Comparison of ENCODE assay signal across 16 mouse cellular contexts in genomic region chr1:33639234-33639633, GRCm38 (mm10). TPM values are rescaled to one million over a fixed set of nuclear protein-coding genes. Genes with fewer than 3 reads are reported as not detected.
DNase-seq lines count a peak whose midpoint lies in the region; ATAC-seq lines count a peak whose summit lies in the region.
"Had no signal": no experiment of that assay in that cellular context is flagged by ENCODE, and none has a peak within 500 bp of the region (broad histone marks: within the 10 kb centered on the region; RNA-seq: fewer than 3 reads in every experiment).

No protein-coding gene starts in this region.

- H3K9ac ChIP-seq in liver, embryonic 11.5 days (ENCODE audit: low read depth, low read length) = no peak overlapping the region
- H3K9ac ChIP-seq in liver, embryonic 15.5 days = no peak overlapping the region
- H3K9ac ChIP-seq in forebrain, embryonic 15.5 days (replicated peaks) = no peak overlapping the region
- H3K9ac ChIP-seq: forebrain, postnatal 0 days; heart, embryonic 12.5 days had no signal

- peak; percentile 83 for ATAC-seq in erythroblast, adult 5-6 weeks (replicated peaks; ENCODE audit: low FRiP score, poor library complexity, severe bottlenecking)
- peak; percentile 57 for ATAC-seq in liver, embryonic 11.5 days (replicated peaks; ENCODE audit: low FRiP score)
- ATAC-seq in liver, embryonic 15.5 days (ENCODE audit: insufficient read depth) = peak; percentile 80
- no peak for ATAC-seq in forebrain, embryonic 15.5 days (replicated peaks)
- ATAC-seq: forebrain, postnatal 0 days; hindbrain, embryonic 16.5 days had no signal

- no peaks in the 10 kb centered on the region for H3K27me3 ChIP-seq in liver, embryonic 11.5 days (replicated peaks; ENCODE audit: control insufficient read depth, insufficient read depth, low read length)
- no peaks in the 10 kb centered on the region for H3K27me3 ChIP-seq in liver, embryonic 15.5 days
- H3K27me3 ChIP-seq in forebrain, embryonic 15.5 days = no peaks in the 10 kb centered on the region
- H3K27me3 ChIP-seq: heart, embryonic 12.5 days had no signal

- no peak overlapping the region for H3K4me3 ChIP-seq in liver, embryonic 11.5 days (ENCODE audit: low read depth, low read length)
- H3K4me3 ChIP-seq in liver, embryonic 15.5 days (replicated peaks) = no peak overlapping the region
- H3K4me3 ChIP-seq in forebrain, embryonic 15.5 days = no peak overlapping the region
- H3K4me3 ChIP-seq: embryonic facial prominence, embryonic 10.5 days; erythroblast, embryonic 14.5 days; heart, embryonic 12.5 days had no signal

- H3K27ac ChIP-seq in liver, embryonic 11.5 days (ENCODE audit: low read depth, low read length) = no peak overlapping the region
- H3K27ac ChIP-seq in liver, embryonic 15.5 days (replicated peaks) = peak overlapping the region; percentile 56
- H3K27ac ChIP-seq in forebrain, embryonic 15.5 days (replicated peaks) = no peak overlapping the region
- H3K27ac ChIP-seq: embryonic facial prominence, embryonic 10.5 days had no signal

- H3K4me1 ChIP-seq in liver, embryonic 11.5 days (replicated peaks; ENCODE audit: control insufficient read depth, insufficient read depth, low read length) = 0 out of 2 replicates have a peak, but pooled peaks cover 2% of the 10 kb centered on the region
- peaks cover 27% of the 10 kb centered on the region for H3K4me1 ChIP-seq in liver, embryonic 15.5 days (replicated peaks)
- no peaks in the 10 kb centered on the region for H3K4me1 ChIP-seq in forebrain, embryonic 15.5 days
- H3K4me1 ChIP-seq: embryonic facial prominence, embryonic 10.5 days; heart, embryonic 12.5 days had no signal

- 88% methylated on average over 7 of the region's 7 CpGs for WGBS in liver, embryonic 11.5 days
- WGBS in liver, embryonic 15.5 days (ENCODE audit: insufficient replicate concordance) = 72% methylated on average over 7 of the region's 7 CpGs
- 90% methylated on average over 7 of the region's 7 CpGs for WGBS in forebrain, embryonic 15.5 days

- peaks cover 29% of the 10 kb centered on the region for H3K36me3 ChIP-seq in liver, embryonic 11.5 days (ENCODE audit: control insufficient read depth, insufficient read depth, low read length)
- peaks cover 79% of the 10 kb centered on the region for H3K36me3 ChIP-seq in liver, embryonic 15.5 days (replicated peaks)
- no peaks in the 10 kb centered on the region for H3K36me3 ChIP-seq in forebrain, embryonic 15.5 days

- DNase-seq in liver, embryonic 11.5 days (ENCODE audit: low spot score) = no peak
- DNase-seq in thymus, postnatal 36 days = no peak
- DNase-seq in spleen, postnatal 36 days (ENCODE audit: low spot score in 2 of 2) = no peak
- DNase-seq: adrenal gland, adult 2 months; adrenal gland, postnatal 25 days; cerebellum, adult 2 months; cerebellum, postnatal 10 days; forebrain, postnatal 0 days; gastrocnemius, postnatal 14 days had no signal

- no peak overlapping the region for H3K4me2 ChIP-seq in liver, embryonic 11.5 days
- H3K4me2 ChIP-seq in liver, embryonic 15.5 days = no peak overlapping the region
- H3K4me2 ChIP-seq in forebrain, embryonic 15.5 days (replicated peaks) = no peak overlapping the region
- H3K4me2 ChIP-seq: heart, embryonic 12.5 days had no signal

- H3K9me3 ChIP-seq in liver, embryonic 11.5 days (ENCODE audit: control insufficient read depth, low read length) = no peaks in the 10 kb centered on the region
- H3K9me3 ChIP-seq in liver, embryonic 15.5 days (replicated peaks) = no peaks in the 10 kb centered on the region
- no peaks in the 10 kb centered on the region for H3K9me3 ChIP-seq in forebrain, embryonic 15.5 days

RNA-seq across cellular contexts. Expression of gene Prim2, which starts 30.4 kb away (rescaled TPM):
- total RNA-seq in erythroblast, adult 5-6 weeks (2015; ENCODE audit: low replicate concordance) = 22.3 and 26.5 TPM in 2 replicates
- 37.0 and 42.5 TPM in 2 replicates for total RNA-seq in erythroblast, adult 5-6 weeks (2017; ENCODE audit: low replicate concordance)
- polyA plus RNA-seq in liver, embryonic 11.5 days (2014; fragmentation: Nextera tagmentation; extraction: Ambion mirVana) = 62.7 and 65.4 TPM in 2 replicates
- polyA plus RNA-seq in liver, embryonic 15.5 days (2015; fragmentation: Nextera tagmentation; extraction: Ambion mirVana) = 33.4 and 34.4 TPM in 2 replicates
- polyA plus RNA-seq in forebrain, embryonic 15.5 days (2015; fragmentation: Nextera tagmentation; extraction: Ambion mirVana) = 33.5 and 35.0 TPM in 2 replicates
